In genomic region chr13:48850326-48850725, GRCm38 (mm10) we compare ENCODE assay signal across 17 mouse cellular contexts. TPM values are rescaled to one million over a fixed set of nuclear protein-coding genes. Genes with fewer than 3 reads are reported as not detected.
A peak's percentile ranks its signal among the peaks of the same experiment; 100 is the strongest.
DNase-seq lines count a peak whose midpoint lies in the region; ATAC-seq and TF ChIP-seq lines count a peak whose summit lies in the region.
"Had no signal": no experiment of that assay in that cellular context is flagged by ENCODE, and none has a peak within 500 bp of the region (broad histone marks: within the 10 kb centered on the region; RNA-seq: fewer than 3 reads in every experiment).

No protein-coding gene starts in this region.

- peaks cover 5% of the 10 kb centered on the region; the same call in 1 of the 2 replicates for H3K36me3 ChIP-seq in forebrain, embryonic 12.5 days (replicated peaks)
- no peaks in the 10 kb centered on the region for H3K36me3 ChIP-seq in forebrain, embryonic 11.5 days (ENCODE audit: control insufficient read depth, insufficient read depth, low read length)
- H3K36me3 ChIP-seq in midbrain, embryonic 11.5 days (ENCODE audit: control insufficient read depth, insufficient read depth, low read length) = no peaks in the 10 kb centered on the region
- H3K36me3 ChIP-seq in midbrain, postnatal 0 days (ENCODE audit: insufficient read depth, low read length) = no peaks in the 10 kb centered on the region
- no peaks in the 10 kb centered on the region for H3K36me3 ChIP-seq in hindbrain, embryonic 15.5 days
- H3K36me3 ChIP-seq: embryonic facial prominence, embryonic 12.5 days; kidney, embryonic 15.5 days; liver, embryonic 13.5 days; lung, embryonic 15.5 days had no signal

- peaks cover 54% of the 10 kb centered on the region for H3K4me1 ChIP-seq in forebrain, embryonic 12.5 days
- no peaks in the 10 kb centered on the region; the same call in 1 of the 2 replicates for H3K4me1 ChIP-seq in forebrain, embryonic 11.5 days (replicated peaks; ENCODE audit: control insufficient read depth, insufficient read depth, low read length)
- H3K4me1 ChIP-seq in midbrain, embryonic 11.5 days (ENCODE audit: control insufficient read depth, insufficient read depth, low read length) = peaks cover 26% of the 10 kb centered on the region
- peaks cover 15% of the 10 kb centered on the region for H3K4me1 ChIP-seq in midbrain, postnatal 0 days (ENCODE audit: insufficient read depth, low read length)
- peaks cover 48% of the 10 kb centered on the region for H3K4me1 ChIP-seq in hindbrain, embryonic 15.5 days (replicated peaks)

- DNase-seq in forebrain, embryonic 11.5 days (ENCODE audit: low spot score) = no peak
- DNase-seq in midbrain, embryonic 11.5 days (ENCODE audit: low spot score, missing footprints) = no peak
- DNase-seq in midbrain, postnatal 0 days (ENCODE audit: low spot score) = no peak
- peak; percentile 56 for DNase-seq in cerebellum, adult 9-10 months
- no peak for DNase-seq in spleen, postnatal 10 days (ENCODE audit: low spot score in 2 of 2)
- no peak for DNase-seq in adrenal gland, postnatal 10 days
- DNase-seq: gastrocnemius, postnatal 36 days; heart, postnatal 14 days; left cerebral cortex, postnatal 4 days; liver, embryonic 13.5 days; right cerebral cortex, postnatal 4 days had no signal

- H3K9me3 ChIP-seq in forebrain, embryonic 12.5 days = no peaks in the 10 kb centered on the region
- H3K9me3 ChIP-seq in forebrain, embryonic 11.5 days (ENCODE audit: control insufficient read depth, low read length) = no peaks in the 10 kb centered on the region
- no peaks in the 10 kb centered on the region for H3K9me3 ChIP-seq in midbrain, embryonic 11.5 days (ENCODE audit: control insufficient read depth, low read length)
- H3K9me3 ChIP-seq in midbrain, postnatal 0 days (ENCODE audit: low read length) = no peaks in the 10 kb centered on the region
- H3K9me3 ChIP-seq in hindbrain, embryonic 15.5 days = no peaks in the 10 kb centered on the region
- H3K9me3 ChIP-seq: embryonic facial prominence, embryonic 12.5 days; heart, embryonic 10.5 days; kidney, embryonic 15.5 days; liver, embryonic 13.5 days; lung, embryonic 15.5 days had no signal

- H3K4me3 ChIP-seq in forebrain, embryonic 12.5 days (replicated peaks) = no peak overlapping the region
- no peak overlapping the region for H3K4me3 ChIP-seq in forebrain, embryonic 11.5 days (ENCODE audit: low read depth, low read length)
- H3K4me3 ChIP-seq in midbrain, embryonic 11.5 days (ENCODE audit: low read depth, low read length) = no peak overlapping the region
- H3K4me3 ChIP-seq in midbrain, postnatal 0 days (ENCODE audit: low read depth, low read length) = no peak overlapping the region
- no peak overlapping the region for H3K4me3 ChIP-seq in hindbrain, embryonic 15.5 days
- H3K4me3 ChIP-seq: embryonic facial prominence, embryonic 12.5 days; heart, embryonic 10.5 days; kidney, embryonic 15.5 days; liver, embryonic 13.5 days; lung, embryonic 15.5 days had no signal

- no peaks in the 10 kb centered on the region for H3K27me3 ChIP-seq in forebrain, embryonic 12.5 days
- no peaks in the 10 kb centered on the region for H3K27me3 ChIP-seq in forebrain, embryonic 11.5 days (ENCODE audit: control insufficient read depth, insufficient read depth, low read length)
- H3K27me3 ChIP-seq in midbrain, embryonic 11.5 days (ENCODE audit: control insufficient read depth, insufficient read depth, low read length) = no peaks in the 10 kb centered on the region
- no peaks in the 10 kb centered on the region for H3K27me3 ChIP-seq in midbrain, postnatal 0 days (ENCODE audit: insufficient read depth, low read length)
- no peaks in the 10 kb centered on the region for H3K27me3 ChIP-seq in hindbrain, embryonic 15.5 days
- H3K27me3 ChIP-seq: embryonic facial prominence, embryonic 12.5 days; kidney, embryonic 15.5 days; liver, embryonic 13.5 days; lung, embryonic 15.5 days had no signal

- ATAC-seq in forebrain, embryonic 12.5 days (ENCODE audit: low FRiP score) = no peak
- no peak for ATAC-seq in forebrain, embryonic 11.5 days (replicated peaks; ENCODE audit: low FRiP score)
- no peak for ATAC-seq in midbrain, embryonic 11.5 days (ENCODE audit: low FRiP score)
- ATAC-seq in midbrain, postnatal 0 days (ENCODE audit: low FRiP score) = no peak
- no peak for ATAC-seq in hindbrain, embryonic 15.5 days (ENCODE audit: low FRiP score, low read depth)

- H3K9ac ChIP-seq in forebrain, embryonic 12.5 days = no peak overlapping the region
- no peak overlapping the region for H3K9ac ChIP-seq in forebrain, embryonic 11.5 days (ENCODE audit: low read length)
- peak overlapping the region; percentile 16; the same call in 1 of the 2 replicates for H3K9ac ChIP-seq in midbrain, embryonic 11.5 days (ENCODE audit: low read length)
- no peak overlapping the region for H3K9ac ChIP-seq in midbrain, postnatal 0 days (replicated peaks; ENCODE audit: low read length, poor library complexity, severe bottlenecking)
- H3K9ac ChIP-seq in hindbrain, embryonic 15.5 days = no peak overlapping the region
- H3K9ac ChIP-seq: embryonic facial prominence, embryonic 12.5 days; kidney, embryonic 15.5 days; liver, embryonic 13.5 days; lung, embryonic 15.5 days had no signal

- peak overlapping the region; percentile 22; the same call in 1 of the 2 replicates for H3K27ac ChIP-seq in forebrain, embryonic 12.5 days
- H3K27ac ChIP-seq in forebrain, embryonic 11.5 days (ENCODE audit: low read depth, low read length) = no peak overlapping the region
- no peak overlapping the region for H3K27ac ChIP-seq in midbrain, embryonic 11.5 days (ENCODE audit: low read depth, low read length)
- H3K27ac ChIP-seq in midbrain, postnatal 0 days (ENCODE audit: low read depth, low read length) = no peak overlapping the region
- H3K27ac ChIP-seq in hindbrain, embryonic 15.5 days (replicated peaks) = peak overlapping the region; percentile 34; the same call in 1 of the 2 replicates
- H3K27ac ChIP-seq: embryonic facial prominence, embryonic 12.5 days; heart, embryonic 10.5 days; kidney, embryonic 15.5 days; liver, embryonic 13.5 days; lung, embryonic 15.5 days had no signal

- 93% methylated on average over 2 of the region's 2 CpGs for WGBS in forebrain, embryonic 12.5 days
- 93% methylated on average over 2 of the region's 2 CpGs for WGBS in forebrain, embryonic 11.5 days
- 89% methylated on average over 2 of the region's 2 CpGs for WGBS in midbrain, embryonic 11.5 days
- WGBS in midbrain, postnatal 0 days = 72% methylated on average over 2 of the region's 2 CpGs
- 75% methylated on average over 2 of the region's 2 CpGs for WGBS in hindbrain, embryonic 15.5 days

- no peak for TF ChIP-seq CTCF in midbrain, postnatal 0 days (IDR thresholded peaks at IDR 0.05)

- H3K4me2 ChIP-seq in forebrain, embryonic 12.5 days = no peak overlapping the region
- no peak overlapping the region for H3K4me2 ChIP-seq in forebrain, embryonic 11.5 days (ENCODE audit: low read depth, low read length, severe bottlenecking)
- no peak overlapping the region for H3K4me2 ChIP-seq in midbrain, embryonic 11.5 days
- H3K4me2 ChIP-seq in midbrain, postnatal 0 days (ENCODE audit: low read depth, low read length, poor library complexity, severe bottlenecking) = no peak overlapping the region
- no peak overlapping the region for H3K4me2 ChIP-seq in hindbrain, embryonic 15.5 days
- H3K4me2 ChIP-seq: embryonic facial prominence, embryonic 12.5 days; kidney, embryonic 15.5 days; liver, embryonic 13.5 days; lung, embryonic 15.5 days had no signal

RNA-seq across cellular contexts. Expression of gene Phf2, which starts 20.6 kb away (rescaled TPM):
- 11.9 and 14.7 TPM in 2 replicates for polyA plus RNA-seq in forebrain, embryonic 12.5 days (2016; fragmentation: Nextera tagmentation; extraction: Ambion mirVana)
- polyA plus RNA-seq in forebrain, embryonic 11.5 days (2014; fragmentation: Nextera tagmentation; extraction: Ambion mirVana) = 14.3 and 14.6 TPM in 2 replicates
- 9.8 and 10.7 TPM in 2 replicates for polyA plus RNA-seq in midbrain, embryonic 11.5 days (2014; fragmentation: Nextera tagmentation; extraction: Ambion mirVana)
- total RNA-seq in midbrain, postnatal 0 days (2014; rRNA removed) = 26.0 and 26.4 TPM in 2 replicates
- polyA plus RNA-seq in midbrain, postnatal 0 days (2015; fragmentation: Nextera tagmentation; extraction: Ambion mirVana) = 4.5 and 5.1 TPM in 2 replicates
- 8.2 and 8.5 TPM in 2 replicates for polyA plus RNA-seq in hindbrain, embryonic 15.5 days (2015; fragmentation: Nextera tagmentation; extraction: Ambion mirVana)
- 10 to 100 TPM; 35.7 to 36.3 TPM for total RNA-seq in adrenal gland, postnatal 10 days (2021)

Comparison
In these comparisons a context has a peak if more than half of its experiments do, and no peak if none do; other contexts are left out.
1. H3K27ac ChIP-seq: peak in forebrain, embryonic 12.5 days (single experiment) and hindbrain, embryonic 15.5 days (single experiment); none in forebrain, embryonic 11.5 days (single experiment), midbrain, embryonic 11.5 days (single experiment) and midbrain, postnatal 0 days (single experiment).